Mouse (Mus musculus): ENCODE measurements around the gene Inhbb. TPM values are rescaled to one million over a fixed set of nuclear protein-coding genes. Genes with fewer than 3 reads are reported as not detected.

Gene Inhbb
- polyA plus RNA-seq, 1 experiment from 2014 or later = 0.77 TPM

DNA sequence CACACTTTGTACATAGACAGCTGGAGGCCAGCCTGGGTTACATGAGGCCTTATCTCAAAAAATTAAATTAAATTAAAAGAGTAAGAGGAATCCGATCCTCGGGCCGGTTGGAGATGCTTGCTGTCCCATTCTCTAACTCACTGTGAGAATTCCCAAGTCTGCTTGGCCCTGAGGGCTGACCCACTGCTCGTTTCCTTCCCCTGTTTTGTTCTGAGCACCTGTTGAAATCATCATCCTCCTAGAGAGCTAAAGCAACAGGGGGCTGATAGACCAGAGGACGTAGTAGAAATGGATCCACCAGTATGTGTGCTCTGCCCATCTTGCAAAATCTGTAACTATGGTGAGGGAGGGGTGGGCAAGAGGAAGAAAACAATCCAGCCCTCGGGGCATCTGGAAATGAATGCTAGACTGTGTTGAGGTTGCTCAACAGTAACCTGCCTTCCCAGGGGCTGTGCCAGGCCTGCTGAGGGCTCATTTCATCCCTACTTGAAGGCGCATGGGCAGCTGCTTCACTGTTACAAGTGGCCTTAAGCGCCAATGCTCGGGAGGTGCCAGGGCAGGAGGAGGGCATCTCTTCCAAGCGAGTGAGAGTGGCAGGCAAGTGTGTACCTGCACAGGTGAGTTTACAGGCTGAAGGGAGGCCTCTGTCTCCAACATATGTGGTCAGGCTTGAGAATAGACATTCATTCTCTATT is 28.8 kb upstream of the Inhbb start:
- no peak overlapping the region for H3K27ac ChIP-seq (ENCODE audit: low read length)
- no peaks in the 10 kb centered on the region for H3K4me1 ChIP-seq (ENCODE audit: control insufficient read depth, insufficient read depth, low read length)
- no peak for ATAC-seq (ENCODE audit: insufficient read depth, low FRiP score)
- H3K4me2 ChIP-seq (ENCODE audit: low read depth, low read length) = no peak overlapping the region
- H3K27me3 ChIP-seq (ENCODE audit: control insufficient read depth, insufficient read depth, low read length) = no peaks in the 10 kb centered on the region
- 79% methylated on average over 10 of the region's 10 CpGs for WGBS
- no peak overlapping the region for H3K4me3 ChIP-seq (replicated peaks; ENCODE audit: low read length)
- H3K9ac ChIP-seq (ENCODE audit: low read length) = no peak overlapping the region
- no peaks in the 10 kb centered on the region for H3K36me3 ChIP-seq (ENCODE audit: control insufficient read depth, insufficient read depth, low read length)
- H3K9me3 ChIP-seq (replicated peaks; ENCODE audit: control insufficient read depth, low read length) = no peaks in the 10 kb centered on the region

DNA sequence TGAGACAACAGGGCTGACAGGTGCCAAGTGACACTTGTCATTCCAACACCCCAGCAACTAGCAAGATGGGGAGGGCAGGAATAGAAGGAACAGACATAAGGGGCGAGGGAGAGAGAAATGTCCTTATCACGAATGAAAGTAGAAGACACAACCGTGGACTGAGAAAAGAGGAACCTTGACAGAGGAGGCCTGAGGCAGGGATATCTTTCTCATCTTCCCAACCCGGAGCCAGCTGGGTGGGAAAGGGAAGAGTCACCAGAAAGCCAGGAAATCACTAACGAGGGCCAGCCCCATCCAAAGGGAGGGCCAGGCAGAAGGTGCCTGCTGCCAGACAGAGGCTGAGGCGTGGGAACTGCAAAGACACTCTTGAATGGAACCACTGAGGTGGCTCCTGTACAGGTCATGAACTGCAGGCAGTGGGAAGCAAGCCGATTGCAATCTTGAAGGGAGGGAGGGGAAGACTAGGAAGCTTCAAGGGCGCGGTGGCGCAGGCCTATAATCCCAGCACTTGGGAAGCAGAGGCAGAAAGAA is 24.8 kb upstream of the Inhbb start:
- H3K4me2 ChIP-seq (ENCODE audit: low read depth, low read length) = no peak overlapping the region
- no peak overlapping the region for H3K27ac ChIP-seq (ENCODE audit: low read length)
- H3K27me3 ChIP-seq (ENCODE audit: control insufficient read depth, insufficient read depth, low read length) = no peaks in the 10 kb centered on the region
- H3K9me3 ChIP-seq (replicated peaks; ENCODE audit: control insufficient read depth, low read length) = no peaks in the 10 kb centered on the region
- WGBS = 61% methylated on average over 10 of the region's 10 CpGs
- H3K9ac ChIP-seq (ENCODE audit: low read length) = no peak overlapping the region
- no peak for ATAC-seq (ENCODE audit: insufficient read depth, low FRiP score)
- no peaks in the 10 kb centered on the region for H3K36me3 ChIP-seq (ENCODE audit: control insufficient read depth, insufficient read depth, low read length)
- H3K4me1 ChIP-seq (ENCODE audit: control insufficient read depth, insufficient read depth, low read length) = no peaks in the 10 kb centered on the region
- no peak overlapping the region for H3K4me3 ChIP-seq (replicated peaks; ENCODE audit: low read length)

- no peak overlapping the region for H3K4me2 ChIP-seq (ENCODE audit: low read depth, low read length)
- H3K4me1 ChIP-seq (ENCODE audit: control insufficient read depth, insufficient read depth, low read length) = no peaks in the 10 kb centered on the region
- no peak overlapping the region for H3K4me3 ChIP-seq (replicated peaks; ENCODE audit: low read length)
- no peaks in the 10 kb centered on the region for H3K9me3 ChIP-seq (replicated peaks; ENCODE audit: control insufficient read depth, low read length)
- ATAC-seq (ENCODE audit: insufficient read depth, low FRiP score) = no peak
- H3K9ac ChIP-seq (ENCODE audit: low read length) = no peak overlapping the region
- H3K27ac ChIP-seq (ENCODE audit: low read length) = no peak overlapping the region
- no peaks in the 10 kb centered on the region for H3K27me3 ChIP-seq (ENCODE audit: control insufficient read depth, insufficient read depth, low read length)
- no peaks in the 10 kb centered on the region for H3K36me3 ChIP-seq (ENCODE audit: control insufficient read depth, insufficient read depth, low read length)
- WGBS = 81% methylated on average over 21 of the region's 21 CpGs
Measured at GRCm38 (mm10) chr1:119443591-119444350, 21.7 kb upstream of the Inhbb start.

DNA sequence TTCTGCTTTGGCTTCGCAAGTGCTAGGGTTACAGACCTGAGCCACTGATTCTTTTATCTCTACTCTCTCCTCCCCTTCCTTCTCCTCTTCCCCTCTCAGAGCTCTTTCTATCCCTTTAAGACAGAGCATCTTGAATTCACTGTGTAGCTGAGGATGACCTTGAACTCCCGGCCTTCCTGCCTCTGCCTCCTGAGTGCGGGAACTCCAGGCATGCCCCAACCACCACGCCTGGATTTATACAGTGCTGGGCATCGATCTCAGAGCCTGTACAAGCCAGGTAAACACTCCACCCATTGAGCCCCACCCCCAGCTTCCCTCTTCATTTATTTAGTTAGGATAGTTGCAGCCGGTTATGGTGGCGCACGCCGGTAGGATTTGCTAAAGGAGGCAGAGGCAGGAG is 20.9 kb upstream of the Inhbb start:
- Histone ChIP-seq H3K4me3 (replicated peaks; ENCODE audit: low read length) (no peak overlapping the region), H3K27ac (ENCODE audit: low read length) (no peak overlapping the region), H3K36me3 (ENCODE audit: control insufficient read depth, insufficient read depth, low read length) (no peaks in the 10 kb centered on the region), H3K27me3 (ENCODE audit: control insufficient read depth, insufficient read depth, low read length) (no peaks in the 10 kb centered on the region), H3K9me3 (replicated peaks; ENCODE audit: control insufficient read depth, low read length) (no peaks in the 10 kb centered on the region), H3K4me1 (ENCODE audit: control insufficient read depth, insufficient read depth, low read length) (no peaks in the 10 kb centered on the region), H3K4me2 (ENCODE audit: low read depth, low read length) (no peak overlapping the region), H3K9ac (ENCODE audit: low read length) (no peak overlapping the region)
- WGBS = 84% methylated on average over 9 of the region's 9 CpGs
- no peak for ATAC-seq (ENCODE audit: insufficient read depth, low FRiP score)

DNA sequence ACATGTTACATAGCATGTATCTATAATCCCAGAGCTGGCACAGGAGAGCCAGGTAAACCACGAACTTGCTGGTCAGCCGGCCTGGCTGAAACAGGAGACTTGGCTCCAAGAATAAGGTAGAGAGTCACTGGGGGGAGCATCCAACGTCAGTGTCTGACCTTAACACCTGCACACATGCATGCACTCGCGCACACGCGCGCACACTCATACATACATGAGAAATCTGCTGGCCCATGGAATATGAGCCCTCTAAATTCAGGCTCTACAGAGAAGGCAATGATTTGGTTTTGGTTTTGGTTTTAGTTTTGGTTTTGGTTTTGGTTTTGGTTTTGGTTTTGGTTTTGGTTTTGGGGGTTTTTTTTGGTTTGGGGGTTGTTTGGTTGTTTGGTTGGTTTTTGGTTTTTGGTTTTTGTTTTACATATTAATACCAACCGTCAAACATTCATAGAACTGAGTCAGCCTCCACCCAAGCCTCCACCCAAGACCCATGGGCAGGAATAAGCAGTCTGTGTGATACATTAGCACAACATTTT is 16.1 kb upstream of the Inhbb start:
- Histone ChIP-seq H3K36me3 (ENCODE audit: control insufficient read depth, insufficient read depth, low read length) (no peaks in the 10 kb centered on the region), H3K4me1 (ENCODE audit: control insufficient read depth, insufficient read depth, low read length) (no peaks in the 10 kb centered on the region), H3K9ac (ENCODE audit: low read length) (no peak overlapping the region), H3K4me2 (ENCODE audit: low read depth, low read length) (no peak overlapping the region), H3K27me3 (ENCODE audit: control insufficient read depth, insufficient read depth, low read length) (no peaks in the 10 kb centered on the region), H3K4me3 (replicated peaks; ENCODE audit: low read length) (no peak overlapping the region), H3K27ac (ENCODE audit: low read length) (no peak overlapping the region), H3K9me3 (replicated peaks; ENCODE audit: control insufficient read depth, low read length) (no peaks in the 10 kb centered on the region)
- no peak for ATAC-seq (ENCODE audit: insufficient read depth, low FRiP score)
- WGBS = 93% methylated on average over 9 of the region's 9 CpGs

- 57% methylated on average over 6 of the region's 6 CpGs for WGBS
- no peak for ATAC-seq (ENCODE audit: insufficient read depth, low FRiP score)
- Histone ChIP-seq H3K27ac (ENCODE audit: low read length) (no peak overlapping the region), H3K4me1 (ENCODE audit: control insufficient read depth, insufficient read depth, low read length) (no peaks in the 10 kb centered on the region), H3K27me3 (ENCODE audit: control insufficient read depth, insufficient read depth, low read length) (no peaks in the 10 kb centered on the region), H3K4me2 (ENCODE audit: low read depth, low read length) (no peak overlapping the region), H3K9ac (ENCODE audit: low read length) (no peak overlapping the region), H3K4me3 (replicated peaks; ENCODE audit: low read length) (no peak overlapping the region), H3K36me3 (ENCODE audit: control insufficient read depth, insufficient read depth, low read length) (no peaks in the 10 kb centered on the region), H3K9me3 (replicated peaks; ENCODE audit: control insufficient read depth, low read length) (no peaks in the 10 kb centered on the region)
Measured at GRCm38 (mm10) chr1:119437401-119437800, 15.4 kb upstream of the Inhbb start.

GRCm38 (mm10) chr1:119424141-119424860 is 2.3 kb upstream of the Inhbb start:
- H3K27ac ChIP-seq (ENCODE audit: low read length) = no peak overlapping the region
- 23% methylated on average over 6 of the region's 6 CpGs for WGBS

DNA sequence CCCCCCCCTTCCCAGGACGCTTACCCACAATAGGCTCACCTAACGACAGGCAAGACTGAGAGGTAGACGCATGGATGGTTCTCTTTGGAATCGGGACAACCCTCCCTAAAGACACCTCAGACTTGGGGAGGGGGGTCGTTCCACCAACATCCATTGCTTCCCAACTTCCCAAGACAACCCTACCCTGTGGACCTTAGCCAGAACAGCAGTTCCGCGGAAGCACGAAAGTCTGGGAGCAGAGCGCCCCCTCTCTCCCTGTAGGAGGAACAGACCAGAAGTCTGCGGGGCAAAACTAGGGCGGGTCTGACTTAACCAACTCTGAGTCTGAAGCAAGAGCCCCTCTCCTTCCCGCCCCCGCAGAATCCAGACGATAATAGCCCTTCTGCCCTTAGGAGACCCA is 1.5 kb upstream of the Inhbb start:
- no peaks in the 10 kb centered on the region for H3K9me3 ChIP-seq (replicated peaks; ENCODE audit: control insufficient read depth, low read length)
- ATAC-seq (ENCODE audit: insufficient read depth, low FRiP score) = no peak
- H3K4me3 ChIP-seq (replicated peaks; ENCODE audit: low read length) = no peak overlapping the region
- no peak overlapping the region for H3K9ac ChIP-seq (ENCODE audit: low read length)
- H3K4me1 ChIP-seq (ENCODE audit: control insufficient read depth, insufficient read depth, low read length) = peaks cover 3% of the 10 kb centered on the region; the same call in 1 of the 2 replicates
- H3K36me3 ChIP-seq (ENCODE audit: control insufficient read depth, insufficient read depth, low read length) = no peaks in the 10 kb centered on the region
- no peak overlapping the region for H3K4me2 ChIP-seq (ENCODE audit: low read depth, low read length)
- H3K27me3 ChIP-seq (ENCODE audit: control insufficient read depth, insufficient read depth, low read length) = peaks cover 54% of the 10 kb centered on the region
- H3K27ac ChIP-seq (ENCODE audit: low read length) = no peak overlapping the region
- 7% methylated on average over 14 of the region's 14 CpGs for WGBS

More at GRCm38 (mm10) chr1:119424141-119424860, 2.3 kb upstream of the Inhbb start:
- no peak for ATAC-seq (ENCODE audit: insufficient read depth, low FRiP score)
- H3K36me3 ChIP-seq (ENCODE audit: control insufficient read depth, insufficient read depth, low read length) = no peaks in the 10 kb centered on the region
- H3K4me3 ChIP-seq (replicated peaks; ENCODE audit: low read length) = no peak overlapping the region
- H3K9ac ChIP-seq (ENCODE audit: low read length) = no peak overlapping the region
- H3K4me2 ChIP-seq (ENCODE audit: low read depth, low read length) = no peak overlapping the region
- peaks cover 3% of the 10 kb centered on the region; the same call in 1 of the 2 replicates for H3K4me1 ChIP-seq (ENCODE audit: control insufficient read depth, insufficient read depth, low read length)
- H3K9me3 ChIP-seq (replicated peaks; ENCODE audit: control insufficient read depth, low read length) = no peaks in the 10 kb centered on the region
- H3K27me3 ChIP-seq (ENCODE audit: control insufficient read depth, insufficient read depth, low read length) = peaks cover 46% of the 10 kb centered on the region
